ENCODE assay signal across 7 mouse cellular contexts in genomic region chr5:125339851-125340531, GRCm38 (mm10). TPM values are rescaled to one million over a fixed set of nuclear protein-coding genes. Genes with fewer than 3 reads are reported as not detected.
A peak's percentile ranks its signal among the peaks of the same experiment; 100 is the strongest.
DNase-seq lines count a peak whose midpoint lies in the region; ATAC-seq and TF ChIP-seq lines count a peak whose summit lies in the region.

No protein-coding gene starts in this region.

- dilution Hi-C loops in CH12.LX (cut with MboI; ENCODE audit: extremely low pct_ligation_motif_present, extremely low pct_unique_long_range_greater_than_20kb, low sequenced_read_pairs), result no loop called here

- no peaks in the 10 kb centered on the region for H3K9me3 ChIP-seq in CH12.LX (replicated peaks; ENCODE audit: low read length)
- H3K9me3 ChIP-seq in forebrain, embryonic 14.5 days (replicated peaks; ENCODE audit: control insufficient read depth, low read length), result no peaks in the 10 kb centered on the region
- H3K9me3 ChIP-seq in liver, embryonic 14.5 days (ENCODE audit: control insufficient read depth, low read length), result no peaks in the 10 kb centered on the region

- peak overlapping the region; percentile 67 for H3K4me2 ChIP-seq in CH12.LX (ENCODE audit: insufficient read depth, low read depth, poor library complexity, severe bottlenecking)
- H3K4me2 ChIP-seq in forebrain, embryonic 14.5 days (ENCODE audit: low read length), result peak overlapping the region; percentile 75
- peak overlapping the region; percentile 92 for H3K4me2 ChIP-seq in liver, embryonic 14.5 days (ENCODE audit: low read depth)

- H3K4me3 ChIP-seq in CH12.LX (replicated peaks in 1 of 3; ENCODE audit: low read depth in 2 of 3, low read length in 2 of 3, poor library complexity in 1 of 3), result peak overlapping the region; percentile 50 to 79 (median 64)
- peak overlapping the region; percentile 47 for H3K4me3 ChIP-seq in forebrain, embryonic 14.5 days (ENCODE audit: low read depth, low read length)
- peak overlapping the region; percentile 88 to 90 for H3K4me3 ChIP-seq in liver, embryonic 14.5 days (ENCODE audit: insufficient read depth in 1 of 2, low read depth in 2 of 2, low read length in 2 of 2)

- no peak for DNase-seq in CH12.LX (ENCODE audit: extremely low read depth)
- DNase-seq in R1 (ENCODE audit: low read depth, low spot score), result peak; percentile 66
- DNase-seq in forebrain, embryonic 14.5 days (ENCODE audit: low spot score), result peak; percentile 45
- DNase-seq in liver, embryonic 14.5 days (ENCODE audit: low read depth in 3 of 3, low spot score in 3 of 3), result no peak
- no peak for DNase-seq in cerebellum, postnatal 4 days (ENCODE audit: low spot score in 2 of 2)

- TF ChIP-seq RAD21 in CH12.LX (IDR thresholded peaks at IDR 0.05; ENCODE audit: low read depth, low read length), result no peak

- H3K27me3 ChIP-seq in CH12.LX (replicated peaks), result peaks cover 7% of the 10 kb centered on the region
- no peaks in the 10 kb centered on the region for H3K27me3 ChIP-seq in forebrain, embryonic 14.5 days (replicated peaks; ENCODE audit: control insufficient read depth, insufficient read depth, low read length)
- H3K27me3 ChIP-seq in liver, embryonic 14.5 days (ENCODE audit: control insufficient read depth, insufficient read depth, low read length), result no peaks in the 10 kb centered on the region

- TF ChIP-seq EP300 in CH12.LX (IDR thresholded peaks at IDR 0.05; ENCODE audit: low read length), result no peak
- TF ChIP-seq EP300 in liver, embryonic 14.5 days (IDR thresholded peaks at IDR 0.05; ENCODE audit: low read depth), result no peak

- peaks cover 0 to 22% of the 10 kb centered on the region in 2 experiments for H3K36me3 ChIP-seq in CH12.LX (replicated peaks in 1 of 2; ENCODE audit: control insufficient read depth in 1 of 2, insufficient read depth in 1 of 2, low read length in 1 of 2)
- no peaks in the 10 kb centered on the region for H3K36me3 ChIP-seq in forebrain, embryonic 14.5 days (ENCODE audit: control insufficient read depth, insufficient read depth, low read length)
- no peaks in the 10 kb centered on the region for H3K36me3 ChIP-seq in liver, embryonic 14.5 days (replicated peaks; ENCODE audit: control insufficient read depth, insufficient read depth, low read depth)

- ATAC-seq in forebrain, embryonic 14.5 days, result 0 out of 2 replicates have a peak, but pooled peaks have one; percentile 6
- peak; percentile 19 for ATAC-seq in inflammation-experienced regulatory T-cells, adult 6 months
- ATAC-seq in liver, embryonic 14.5 days (ENCODE audit: insufficient read depth), result peak; percentile 13
- 0 out of 2 replicates have a peak, but pooled peaks have one; percentile 4 for ATAC-seq in neutrophil, adult 5-6 weeks (ENCODE audit: extremely low read depth, insufficient number of reproducible peaks, low FRiP score, poor library complexity, severe bottlenecking)

- TF ChIP-seq CTCF in CH12.LX (conservative IDR thresholded peaks at IDR 0.05 in 1 of 2, IDR thresholded peaks at IDR 0.05 in 1 of 2; ENCODE audit: low read depth in 2 of 2, low read length in 2 of 2), result no peak
- TF ChIP-seq CTCF in liver, embryonic 14.5 days (IDR thresholded peaks at IDR 0.05; ENCODE audit: low read depth), result no peak

- no peak overlapping the region for H3K27ac ChIP-seq in CH12.LX (ENCODE audit: insufficient read depth, low read depth)
- no peak overlapping the region for H3K27ac ChIP-seq in forebrain, embryonic 14.5 days (ENCODE audit: low read depth, low read length)
- H3K27ac ChIP-seq in liver, embryonic 14.5 days, result peak overlapping the region; percentile 59

- in situ Hi-C loops in CH12.LX (cut with MboI; ENCODE audit: low pct_ligation_motif_present, low pct_unique_long_range_greater_than_20kb, low sequenced_read_pairs), result loop anchor here (10.0 kb wide), 1 partner anchor 435 kb away; no protein-coding TSS in a partner anchor

- H3K9ac ChIP-seq in CH12.LX (ENCODE audit: insufficient read depth, low read depth), result no peak overlapping the region; the same call in 1 of the 2 replicates
- peak overlapping the region; percentile 71 for H3K9ac ChIP-seq in forebrain, embryonic 14.5 days (ENCODE audit: low read length)
- H3K9ac ChIP-seq in liver, embryonic 14.5 days (replicated peaks), result peak overlapping the region; percentile 80

- no peaks in the 10 kb centered on the region for H3K79me2 ChIP-seq in CH12.LX (replicated peaks; ENCODE audit: control insufficient read depth, extremely low read depth, insufficient read depth, poor library complexity, severe bottlenecking)

- TF ChIP-seq POLR2A in CH12.LX (IDR thresholded peaks at IDR 0.05; ENCODE audit: low read depth, low read length), result no peak

- 2% methylated on average over 25 of the region's 25 CpGs for WGBS in forebrain, embryonic 14.5 days
- 2% methylated on average over 25 of the region's 25 CpGs for WGBS in liver, embryonic 14.5 days (ENCODE audit: insufficient replicate concordance)

- peaks cover 5 to 25% of the 10 kb centered on the region in 2 experiments; a peak in 2 of 4 replicates for H3K4me1 ChIP-seq in CH12.LX (ENCODE audit: control insufficient read depth in 1 of 2, insufficient read depth in 2 of 2)
- peaks cover 10% of the 10 kb centered on the region for H3K4me1 ChIP-seq in forebrain, embryonic 14.5 days (ENCODE audit: control insufficient read depth, insufficient read depth, low read length)
- H3K4me1 ChIP-seq in liver, embryonic 14.5 days (replicated peaks; ENCODE audit: control insufficient read depth in 2 of 2, insufficient read depth in 2 of 2, low read length in 1 of 2), result peaks cover 33 to 46% of the 10 kb centered on the region in 2 experiments

TF ChIP-seq in CH12.LX, 34 proteins besides CTCF, POLR2A, EP300 and RAD21:
- no peak for TF ChIP-seq JUND (conservative IDR thresholded peaks at IDR 0.05; ENCODE audit: low read depth, low read length)
- TF ChIP-seq POLR2AphosphoS2 (IDR thresholded peaks at IDR 0.05; ENCODE audit: low read depth, low read length), result no peak
- no peak for TF ChIP-seq MYC (IDR thresholded peaks at IDR 0.05; ENCODE audit: low read depth, low read length)
- TF ChIP-seq TBP (conservative IDR thresholded peaks at IDR 0.05; ENCODE audit: low read depth, low read length), result no peak
- no peak for TF ChIP-seq NRF1 (IDR thresholded peaks at IDR 0.05; ENCODE audit: low read depth, low read length)
- no peak for TF ChIP-seq ZKSCAN1 (IDR thresholded peaks at IDR 0.05; ENCODE audit: borderline replicate concordance, low read depth, low read length)
- TF ChIP-seq ZNF384 (IDR thresholded peaks at IDR 0.05; ENCODE audit: low read depth, low read length), result no peak
- no peak for TF ChIP-seq ZC3H11A (IDR thresholded peaks at IDR 0.05; ENCODE audit: low read depth, low read length)

RNA-seq across cellular contexts. Expression of gene Scarb1, which starts 0.9 kb away (rescaled TPM):
- total RNA-seq in CH12.LX (2012; rRNA removed) (11.6 and 12.3 TPM in 2 replicates), CH12.LX (2014; rRNA removed) (16.3 and 20.0 TPM in 2 replicates)
- 24.6 and 24.7 TPM in 2 replicates for polyA plus RNA-seq in CH12.LX (2012; ENCODE audit: insufficient read length, low read depth)
- polyA plus RNA-seq in forebrain, embryonic 14.5 days (2014; fragmentation: Nextera tagmentation; extraction: Ambion mirVana), result 17.6 and 21.7 TPM in 2 replicates
- polyA plus RNA-seq in inflammation-experienced regulatory T-cells, adult 6 months (2017; shearing (Covaris generic)), result 10 to 100 TPM in 1 of 3 experiments, 1 to 10 TPM in 2; 3.7 to 11.8 (median 6.6) TPM
- polyA plus RNA-seq in liver, embryonic 14.5 days (2012; rRNA removed), result 50.1 and 54.1 TPM in 2 replicates
- polyA plus RNA-seq in liver, embryonic 14.5 days (2014; fragmentation: Nextera tagmentation; extraction: Ambion mirVana), result 41.6 and 50.6 TPM in 2 replicates
- total RNA-seq in neutrophil, adult 5-6 weeks (2017), result 9.9 and 11.4 TPM in 2 replicates

RNA-seq across cellular contexts. Expression of gene Gm10382, which starts 49.1 kb away (rescaled TPM):
- 0.59 and 0.80 TPM in 2 replicates for total RNA-seq in CH12.LX (2012; rRNA removed)
- not detected in 2 replicates for total RNA-seq in CH12.LX (2014; rRNA removed)
- polyA plus RNA-seq in CH12.LX (2012; ENCODE audit: insufficient read length, low read depth), result 0.87 and 1.1 TPM in 2 replicates
- 0.33 TPM in 1 of 2 replicates, not detected in the other for polyA plus RNA-seq in forebrain, embryonic 14.5 days (2014; fragmentation: Nextera tagmentation; extraction: Ambion mirVana)
- polyA plus RNA-seq in inflammation-experienced regulatory T-cells, adult 6 months (2017; shearing (Covaris generic)), result 1 to 10 TPM in 2 of 3 experiments, under 1 TPM in 1; 0.65 to 1.1 (median 1.0) TPM
- 0.05 and 0.10 TPM in 2 replicates for polyA plus RNA-seq in liver, embryonic 14.5 days (2012; rRNA removed)
- polyA plus RNA-seq in liver, embryonic 14.5 days (2014; fragmentation: Nextera tagmentation; extraction: Ambion mirVana), result not detected in 2 replicates
- total RNA-seq in neutrophil, adult 5-6 weeks (2017), result 1.2 and 1.4 TPM in 2 replicates

RNA-seq across cellular contexts. Expression of gene Ubc, which starts 50.0 kb away (rescaled TPM):
- total RNA-seq in CH12.LX (2012; rRNA removed) (466 and 486 TPM in 2 replicates), CH12.LX (2014; rRNA removed) (650 and 656 TPM in 2 replicates)
- polyA plus RNA-seq in CH12.LX (2012; ENCODE audit: insufficient read length, low read depth), result 687 and 803 TPM in 2 replicates
- 981 and 1,199 TPM in 2 replicates for polyA plus RNA-seq in forebrain, embryonic 14.5 days (2014; fragmentation: Nextera tagmentation; extraction: Ambion mirVana)
- 1,000 to 10,000 TPM in 2 of 3 experiments, 100 to 1,000 TPM in 1; 741 to 1,375 (median 1,290) TPM for polyA plus RNA-seq in inflammation-experienced regulatory T-cells, adult 6 months (2017; shearing (Covaris generic))
- polyA plus RNA-seq in liver, embryonic 14.5 days (2012; rRNA removed), result 155 and 221 TPM in 2 replicates
- polyA plus RNA-seq in liver, embryonic 14.5 days (2014; fragmentation: Nextera tagmentation; extraction: Ambion mirVana), result 313 and 374 TPM in 2 replicates
- total RNA-seq in neutrophil, adult 5-6 weeks (2017), result 672 and 724 TPM in 2 replicates

Comparison
In these comparisons a context has a peak if more than half of its experiments do, and no peak if none do; other contexts are left out.
1. DNase-seq: peak in R1 (single experiment) and forebrain, embryonic 14.5 days (single experiment); none in CH12.LX (single experiment), liver, embryonic 14.5 days (0 of 3) and cerebellum, postnatal 4 days (0 of 2).
2. Peak in every context shown above with its lines, with median percentiles within 50 percentile points of each other: H3K4me2 ChIP-seq, H3K4me3 ChIP-seq and ATAC-seq.